Mouse (Mus musculus) mouse embryonic stem cell (cell line): Measurements from ENCODE around the gene Gcnt2.

Experiments used
- in situ Hi-C, 2 experiments: fragments of 300-500 bp; cut with MboI; formaldehyde crosslinking; loops; 1 replicate in 1 of 2; 3 replicates in 1 of 2; pipeline ENCODE4 v1.14.3; 2019 to 2020; ENCODE audit warnings: low sequenced_read_pairs in 2 of 2, low pct_unique_long_range_greater_than_20kb in 1 of 2, mixed read lengths in 1 of 2; ENCODE audit not compliant: unreplicated experiment in 1 of 2

Gene Gcnt2

DNA sequence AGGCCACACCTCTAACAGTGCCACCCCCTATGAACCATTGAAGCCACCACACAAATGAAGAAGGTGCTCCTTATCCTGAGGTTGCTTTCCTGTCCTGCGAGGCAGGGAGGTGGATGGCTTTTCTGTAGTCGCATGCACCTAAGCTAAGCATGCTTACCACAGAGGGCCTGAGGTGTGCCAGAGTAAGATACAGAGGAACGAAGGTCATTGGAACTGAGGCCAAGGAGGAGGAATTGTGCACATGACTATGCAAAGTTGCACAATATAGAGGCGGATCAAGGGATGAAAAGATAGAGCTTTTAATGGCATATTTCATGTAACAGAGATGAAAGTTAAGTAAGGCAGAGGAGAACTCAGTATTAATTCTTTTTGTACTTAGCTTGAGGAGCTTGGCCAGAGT, 146.7 kb downstream of the Gcnt2 start:
- in situ Hi-C loops = loop anchor here in 1 of 2 experiments (10.0 to 25.0 kb wide), 2 partner anchors 161 to 231 kb away; partner anchors contain the start of gene Smim13

- in situ Hi-C loops = loop anchor here in 1 of 2 experiments (10.0 to 25.0 kb wide), 2 partner anchors 163 to 229 kb away; partner anchors contain the start of gene Smim13
These were observed 148.7 kb downstream of the Gcnt2 start for GRCm38 (mm10) chr13:41008271-41008670.

GRCm38 (mm10) chr13:41008946-41009345, 149.4 kb downstream of the Gcnt2 start:
- in situ Hi-C loops = loop anchor here in 1 of 2 experiments (10.0 to 25.0 kb wide), 2 partner anchors 164 to 228 kb away; partner anchors contain the start of gene Smim13
